Mouse (Mus musculus): ENCODE data around the gene Adam29.

Gene Adam29

DNA sequence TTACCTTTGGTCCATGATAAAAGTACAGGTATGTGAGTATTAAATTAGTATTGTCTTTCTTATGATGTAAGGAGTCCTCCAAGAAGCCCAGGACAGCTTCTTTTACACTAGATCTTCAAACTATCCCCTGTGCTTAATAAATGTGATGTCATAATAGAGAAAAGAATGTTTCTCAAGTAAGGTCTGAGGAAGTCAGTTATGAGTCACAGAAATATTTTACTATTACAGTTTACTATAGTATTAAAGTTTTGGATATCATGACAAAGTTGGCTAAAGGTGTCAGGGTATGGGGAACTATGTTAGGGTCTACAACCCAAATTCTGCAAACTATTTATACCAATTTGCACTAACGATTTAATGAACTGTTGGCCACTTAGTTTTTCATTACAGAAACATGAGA, at the start of gene Adam29:
Gene Adam29 (minus strand): TSS at position 101 of the 400 bp plus-strand sequence.
- ATAC-seq (ENCODE audit: insufficient number of reproducible peaks, low FRiP score, low TSS enrichment) = no peak

DNA sequence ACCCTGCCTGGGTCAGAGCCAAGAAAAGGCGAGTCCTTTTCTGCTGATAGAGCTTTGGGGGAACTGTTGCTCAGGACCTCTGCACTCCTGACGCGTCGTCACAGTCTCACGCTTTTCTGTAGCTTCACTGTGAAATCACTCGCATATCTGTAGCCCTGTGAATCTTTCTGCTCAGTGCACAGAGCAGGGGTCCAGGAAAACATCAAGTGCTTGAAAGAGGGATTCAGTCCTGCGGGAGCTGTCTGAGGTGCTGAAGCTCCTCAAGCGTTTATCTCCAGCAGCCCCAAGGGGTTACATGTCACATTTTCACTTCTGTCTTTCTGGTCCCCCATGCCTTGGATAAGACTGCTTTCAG, 33.8 kb upstream of the Adam29 start:
- peak; percentile 40; the same call in 1 of the 2 replicates for ATAC-seq (ENCODE audit: insufficient number of reproducible peaks, low FRiP score, low TSS enrichment)

DNA sequence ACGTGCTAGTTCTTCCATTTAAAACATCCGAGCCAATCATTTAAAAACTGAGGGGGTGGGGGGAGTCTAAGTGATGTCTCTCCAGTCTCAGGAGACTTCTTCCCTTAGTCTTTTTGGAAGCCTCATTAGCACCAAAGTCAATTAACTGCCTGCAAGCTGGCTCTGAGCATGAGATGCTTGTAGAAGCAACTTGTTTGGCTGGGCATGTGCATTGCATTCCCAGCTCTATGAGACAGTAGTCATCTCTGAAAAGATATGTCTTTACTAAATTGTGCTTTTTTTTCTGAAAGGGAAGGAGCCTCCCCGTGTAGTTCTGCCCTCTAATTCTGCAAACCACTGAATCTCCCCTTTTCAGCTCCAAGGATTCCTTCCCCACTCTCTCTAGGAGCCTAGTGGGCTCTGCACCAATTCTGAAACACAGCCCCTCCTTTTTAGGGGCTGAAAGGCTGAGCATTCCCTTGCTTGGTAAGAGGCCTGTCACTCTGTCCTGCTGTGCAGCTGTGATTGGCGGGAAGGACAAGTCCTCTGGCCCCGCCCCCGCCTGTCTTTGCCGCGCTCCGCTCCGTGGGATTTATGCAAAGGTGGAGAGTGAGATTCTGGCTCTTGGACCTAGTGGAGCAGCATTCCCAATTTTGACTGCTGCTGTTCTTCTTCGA, 33.2 kb upstream of the Adam29 start, which contains the start of gene Glra3:
Gene Glra3 (plus strand): TSS at position 591 of the 656 bp plus-strand sequence.
- peak; percentile 58; the same call in 1 of the 2 replicates for ATAC-seq (ENCODE audit: insufficient number of reproducible peaks, low FRiP score, low TSS enrichment)

Measured in cerebellum, adult (tissue).